In genomic region chr3:41155132-41155760, GRCm38 (mm10) we compare ENCODE assay signal across 12 mouse cellular contexts.
DNase-seq lines count a peak whose midpoint lies in the region; ATAC-seq lines count a peak whose summit lies in the region.
"Had no signal": no experiment of that assay in that cellular context is flagged by ENCODE, and none has a peak within 500 bp of the region (broad histone marks: within the 10 kb centered on the region; RNA-seq: fewer than 3 reads in every experiment).

No protein-coding gene starts in this region.

- peak overlapping the region; percentile 33; the same call in 1 of the 2 replicates for H3K27ac ChIP-seq in forebrain, embryonic 16.5 days (ENCODE audit: low read length)
- H3K27ac ChIP-seq in forebrain, embryonic 14.5 days (ENCODE audit: low read depth, low read length) = no peak overlapping the region
- no peak overlapping the region for H3K27ac ChIP-seq in midbrain, embryonic 12.5 days (replicated peaks)
- H3K27ac ChIP-seq in midbrain, embryonic 11.5 days (ENCODE audit: low read depth, low read length) = no peak overlapping the region
- peak overlapping the region; percentile 38; the same call in 1 of the 2 replicates for H3K27ac ChIP-seq in liver, embryonic 11.5 days (ENCODE audit: low read depth, low read length)
- no peak overlapping the region for H3K27ac ChIP-seq in stomach, embryonic 16.5 days (ENCODE audit: low read length)
- H3K27ac ChIP-seq: limb, embryonic 12.5 days had no signal

- no peaks in the 10 kb centered on the region for H3K4me1 ChIP-seq in forebrain, embryonic 16.5 days (replicated peaks; ENCODE audit: control insufficient read depth, insufficient read depth, low read length)
- H3K4me1 ChIP-seq in forebrain, embryonic 14.5 days (ENCODE audit: control insufficient read depth, insufficient read depth, low read length) = no peaks in the 10 kb centered on the region
- no peaks in the 10 kb centered on the region for H3K4me1 ChIP-seq in midbrain, embryonic 12.5 days
- no peaks in the 10 kb centered on the region for H3K4me1 ChIP-seq in midbrain, embryonic 11.5 days (ENCODE audit: control insufficient read depth, insufficient read depth, low read length)
- H3K4me1 ChIP-seq in liver, embryonic 11.5 days (replicated peaks; ENCODE audit: control insufficient read depth, insufficient read depth, low read length) = peaks cover 5% of the 10 kb centered on the region
- no peaks in the 10 kb centered on the region for H3K4me1 ChIP-seq in stomach, embryonic 16.5 days (ENCODE audit: control insufficient read depth, insufficient read depth, low read length)
- H3K4me1 ChIP-seq: limb, embryonic 12.5 days had no signal

- 0 out of 2 replicates have a peak overlapping the region, but pooled peaks have one; percentile 11 for H3K9ac ChIP-seq in forebrain, embryonic 16.5 days (replicated peaks; ENCODE audit: low read depth, low read length)
- H3K9ac ChIP-seq in forebrain, embryonic 14.5 days (ENCODE audit: low read length) = no peak overlapping the region
- H3K9ac ChIP-seq in midbrain, embryonic 12.5 days (replicated peaks) = no peak overlapping the region
- no peak overlapping the region for H3K9ac ChIP-seq in midbrain, embryonic 11.5 days (ENCODE audit: low read length)
- H3K9ac ChIP-seq in liver, embryonic 11.5 days (ENCODE audit: low read depth, low read length) = no peak overlapping the region
- H3K9ac ChIP-seq in stomach, embryonic 16.5 days (ENCODE audit: low read length) = no peak overlapping the region
- H3K9ac ChIP-seq: limb, embryonic 12.5 days had no signal

- H3K4me2 ChIP-seq in forebrain, embryonic 16.5 days (ENCODE audit: low read length) = no peak overlapping the region
- no peak overlapping the region for H3K4me2 ChIP-seq in forebrain, embryonic 14.5 days (ENCODE audit: low read length)
- H3K4me2 ChIP-seq in midbrain, embryonic 12.5 days (replicated peaks) = no peak overlapping the region
- H3K4me2 ChIP-seq in midbrain, embryonic 11.5 days = no peak overlapping the region
- peak overlapping the region; percentile 31; the same call in 1 of the 2 replicates for H3K4me2 ChIP-seq in liver, embryonic 11.5 days
- H3K4me2 ChIP-seq in stomach, embryonic 16.5 days (ENCODE audit: low read depth, low read length) = no peak overlapping the region
- H3K4me2 ChIP-seq: limb, embryonic 12.5 days had no signal

- H3K27me3 ChIP-seq in forebrain, embryonic 16.5 days (replicated peaks; ENCODE audit: control insufficient read depth, insufficient read depth, low read length) = no peaks in the 10 kb centered on the region
- no peaks in the 10 kb centered on the region for H3K27me3 ChIP-seq in forebrain, embryonic 14.5 days (replicated peaks; ENCODE audit: control insufficient read depth, insufficient read depth, low read length)
- no peaks in the 10 kb centered on the region for H3K27me3 ChIP-seq in midbrain, embryonic 12.5 days
- no peaks in the 10 kb centered on the region for H3K27me3 ChIP-seq in midbrain, embryonic 11.5 days (ENCODE audit: control insufficient read depth, insufficient read depth, low read length)
- no peaks in the 10 kb centered on the region for H3K27me3 ChIP-seq in liver, embryonic 11.5 days (replicated peaks; ENCODE audit: control insufficient read depth, insufficient read depth, low read length)
- no peaks in the 10 kb centered on the region for H3K27me3 ChIP-seq in stomach, embryonic 16.5 days (ENCODE audit: control insufficient read depth, insufficient read depth, low read length)
- H3K27me3 ChIP-seq: limb, embryonic 12.5 days; Patski had no signal

- no peak overlapping the region for H3K4me3 ChIP-seq in forebrain, embryonic 16.5 days (replicated peaks; ENCODE audit: low read length)
- H3K4me3 ChIP-seq in forebrain, embryonic 14.5 days (ENCODE audit: low read depth, low read length) = no peak overlapping the region
- no peak overlapping the region for H3K4me3 ChIP-seq in midbrain, embryonic 12.5 days
- H3K4me3 ChIP-seq in midbrain, embryonic 11.5 days (ENCODE audit: low read depth, low read length) = no peak overlapping the region
- no peak overlapping the region for H3K4me3 ChIP-seq in liver, embryonic 11.5 days (ENCODE audit: low read depth, low read length)
- no peak overlapping the region for H3K4me3 ChIP-seq in stomach, embryonic 16.5 days (replicated peaks; ENCODE audit: low read length)
- H3K4me3 ChIP-seq: limb, embryonic 12.5 days had no signal

- H3K9me3 ChIP-seq in forebrain, embryonic 16.5 days (ENCODE audit: control insufficient read depth, low read length) = no peaks in the 10 kb centered on the region
- H3K9me3 ChIP-seq in forebrain, embryonic 14.5 days (replicated peaks; ENCODE audit: control insufficient read depth, low read length) = no peaks in the 10 kb centered on the region
- H3K9me3 ChIP-seq in midbrain, embryonic 12.5 days = no peaks in the 10 kb centered on the region
- no peaks in the 10 kb centered on the region for H3K9me3 ChIP-seq in midbrain, embryonic 11.5 days (ENCODE audit: control insufficient read depth, low read length)
- H3K9me3 ChIP-seq in liver, embryonic 11.5 days (ENCODE audit: control insufficient read depth, low read length) = no peaks in the 10 kb centered on the region
- no peaks in the 10 kb centered on the region for H3K9me3 ChIP-seq in stomach, embryonic 16.5 days (replicated peaks; ENCODE audit: control insufficient read depth, low read length)
- H3K9me3 ChIP-seq: limb, embryonic 12.5 days had no signal

- ATAC-seq in forebrain, embryonic 16.5 days = no peak
- ATAC-seq in forebrain, embryonic 14.5 days = no peak
- ATAC-seq in midbrain, embryonic 12.5 days (ENCODE audit: low FRiP score, low read depth) = 0 out of 2 replicates have a peak, but pooled peaks have one; percentile 41
- ATAC-seq in midbrain, embryonic 11.5 days (ENCODE audit: low FRiP score) = no peak
- ATAC-seq in liver, embryonic 11.5 days (replicated peaks; ENCODE audit: low FRiP score) = peak; percentile 95
- ATAC-seq in stomach, embryonic 16.5 days (ENCODE audit: insufficient read depth, low FRiP score) = peak; percentile 58; the same call in 1 of the 2 replicates
- ATAC-seq: Patski had no signal

- DNase-seq in forebrain, embryonic 14.5 days (ENCODE audit: low spot score) = no peak
- no peak for DNase-seq in midbrain, embryonic 11.5 days (ENCODE audit: low spot score, missing footprints)
- no peak for DNase-seq in liver, embryonic 11.5 days (ENCODE audit: low spot score)
- DNase-seq in lung, adult 18-20 months = no peak
- no peak for DNase-seq in lung, postnatal 10 days
- DNase-seq: kidney, adult 18-20 months; thymus, postnatal 4 days had no signal

- no peaks in the 10 kb centered on the region for H3K36me3 ChIP-seq in forebrain, embryonic 16.5 days (ENCODE audit: control insufficient read depth, insufficient read depth)
- H3K36me3 ChIP-seq in forebrain, embryonic 14.5 days (ENCODE audit: control insufficient read depth, insufficient read depth, low read length) = no peaks in the 10 kb centered on the region
- H3K36me3 ChIP-seq in midbrain, embryonic 12.5 days = no peaks in the 10 kb centered on the region
- H3K36me3 ChIP-seq in midbrain, embryonic 11.5 days (ENCODE audit: control insufficient read depth, insufficient read depth, low read length) = no peaks in the 10 kb centered on the region
- no peaks in the 10 kb centered on the region for H3K36me3 ChIP-seq in liver, embryonic 11.5 days (ENCODE audit: control insufficient read depth, insufficient read depth, low read length)
- H3K36me3 ChIP-seq in stomach, embryonic 16.5 days (ENCODE audit: control insufficient read depth, insufficient read depth, low read length) = no peaks in the 10 kb centered on the region
- H3K36me3 ChIP-seq: limb, embryonic 12.5 days had no signal

- WGBS in forebrain, embryonic 16.5 days = 76% methylated on average over 9 of the region's 9 CpGs
- WGBS in forebrain, embryonic 14.5 days = 81% methylated on average over 9 of the region's 9 CpGs
- WGBS in midbrain, embryonic 12.5 days = 74% methylated on average over 9 of the region's 9 CpGs
- 77% methylated on average over 9 of the region's 9 CpGs for WGBS in midbrain, embryonic 11.5 days
- 61% methylated on average over 9 of the region's 9 CpGs for WGBS in liver, embryonic 11.5 days
- 69% methylated on average over 9 of the region's 9 CpGs for WGBS in stomach, embryonic 16.5 days

Comparison
In these comparisons a context has a peak if more than half of its experiments do, and no peak if none do; other contexts are left out.
1. ATAC-seq: peak in midbrain, embryonic 12.5 days (single experiment), liver, embryonic 11.5 days (single experiment) and stomach, embryonic 16.5 days (single experiment); none in forebrain, embryonic 16.5 days (single experiment), forebrain, embryonic 14.5 days (single experiment) and midbrain, embryonic 11.5 days (single experiment).
2. H3K27ac ChIP-seq: peak in forebrain, embryonic 16.5 days (single experiment) and liver, embryonic 11.5 days (single experiment); none in forebrain, embryonic 14.5 days (single experiment), midbrain, embryonic 12.5 days (single experiment), midbrain, embryonic 11.5 days (single experiment) and stomach, embryonic 16.5 days (single experiment).